Mouse (Mus musculus): ENCODE data around the gene Olfr235. TPM values are rescaled to one million over a fixed set of nuclear protein-coding genes. Genes with fewer than 3 reads are reported as not detected.

The Olfr235 gene
- total RNA-seq (2023), result not detected

GRCm38 (mm10) chr19:12260732-12261131 is at the start of gene Olfr235:
Gene Olfr235 (plus strand): TSS chr19:12261032.

GRCm38 (mm10) chr19:12232496-12232895 is 28.3 kb upstream of the Olfr235 start, which contains the start of gene Olfr1432:
Gene Olfr1432 (minus strand): TSS chr19:12232596.

DNA sequence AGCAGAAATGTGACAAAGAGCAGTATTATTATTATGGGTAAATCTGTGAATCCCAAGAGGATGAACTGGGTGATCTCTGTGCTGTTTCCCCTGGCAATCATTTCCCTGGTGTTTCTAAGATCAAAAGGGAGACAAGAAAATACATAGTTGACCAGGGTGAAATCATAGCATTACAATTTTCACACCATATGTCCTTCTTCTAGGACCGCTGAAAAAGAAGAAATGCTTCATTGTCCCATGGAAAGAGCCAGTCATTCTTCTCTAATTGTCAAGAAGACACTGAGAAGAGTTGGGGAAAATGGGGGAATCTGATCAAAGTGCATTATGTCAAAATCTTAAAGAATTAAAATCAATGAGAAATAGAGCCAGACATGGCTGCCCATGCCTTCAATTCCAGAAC is 19.3 kb upstream of the Olfr235 start, which contains the start of gene Olfr262:
Gene Olfr262, minus strand, starts transcription at position 101 of the 400 bp plus-strand sequence.

DNA sequence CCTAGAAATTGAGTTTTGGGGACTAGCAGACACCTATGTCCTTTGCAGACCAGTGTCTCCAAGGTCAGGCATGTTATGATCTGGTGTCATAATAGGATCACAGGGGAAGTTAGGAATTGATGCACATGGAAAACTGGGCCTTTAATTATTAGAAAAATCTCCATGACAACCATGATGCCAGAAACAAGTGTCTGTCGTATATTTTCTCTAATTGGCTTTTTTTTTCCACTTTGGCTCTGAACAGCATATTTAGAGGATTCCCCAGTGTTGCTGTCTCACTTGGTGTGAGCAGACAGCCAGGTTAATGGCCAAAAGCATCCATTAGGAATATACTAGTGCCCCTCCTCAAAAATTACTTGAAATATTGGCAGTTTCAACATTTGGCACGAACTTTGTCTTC is 18.7 kb downstream of the Olfr235 start, which contains the start of gene Olfr1434:
Gene Olfr1434, plus strand, starts transcription at position 301 of the 400 bp plus-strand sequence.

GRCm38 (mm10) chr19:12299030-12299429 is 38.2 kb downstream of the Olfr235 start, which contains the start of gene Olfr1436:
Gene Olfr1436 (minus strand): TSS chr19:12299130.

Other genes with a start within 250 kb of the Olfr235 start
- gene Olfr1423, start 219.7 kb upstream of the Olfr235 start, total RNA-seq (2023), result not detected
- gene Olfr1424, start 198.3 kb upstream of the Olfr235 start, total RNA-seq (2023), result not detected
- gene Olfr1425, start 183.3 kb upstream of the Olfr235 start, total RNA-seq (2023), result not detected
- not detected for gene Olfr1426, start 169.0 kb upstream of the Olfr235 start, total RNA-seq (2023)
- gene Olfr1427, start 157.7 kb upstream of the Olfr235 start, total RNA-seq (2023), result not detected
- not detected for gene Olfr1428, start 145.1 kb upstream of the Olfr235 start, total RNA-seq (2023)
- not detected for gene Olfr76, start 137.8 kb upstream of the Olfr235 start, total RNA-seq (2023)
- not detected for gene Olfr1555-ps1, start 90.9 kb upstream of the Olfr235 start, total RNA-seq (2023)
- not detected for gene Olfr1431, start 60.4 kb upstream of the Olfr235 start, total RNA-seq (2023)
- gene Olfr1432, start 28.4 kb upstream of the Olfr235 start, total RNA-seq (2023), result not detected
- gene Olfr262, start 19.4 kb upstream of the Olfr235 start, total RNA-seq (2023), result not detected
- gene Olfr1434, start 18.8 kb downstream of the Olfr235 start, total RNA-seq (2023), result not detected
- not detected for gene Olfr1436, start 38.1 kb downstream of the Olfr235 start, total RNA-seq (2023)
- gene Olfr1437, start 64.1 kb downstream of the Olfr235 start, total RNA-seq (2023), result not detected
- gene Olfr1438-ps1, start 74.9 kb downstream of the Olfr235 start, total RNA-seq (2023), result not detected
- gene Olfr1440, start 126.2 kb downstream of the Olfr235 start, total RNA-seq (2023), result not detected
- gene Olfr1441, start 156.4 kb downstream of the Olfr235 start, total RNA-seq (2023), result not detected
- gene Pfpl, start 166.9 kb downstream of the Olfr235 start, total RNA-seq (2023), result not detected
- 10 to 100 TPM; 28.9 to 39.3 TPM for gene Mpeg1, start 199.7 kb downstream of the Olfr235 start, total RNA-seq (2023)
- gene Dtx4, start 240.4 kb downstream of the Olfr235 start, total RNA-seq (2023), result 1 to 10 TPM; 6.6 to 9.8 TPM

Data from B cell, adult 67 days (primary cell).